Mouse (Mus musculus) forebrain, embryonic 11.5 days (tissue): ENCODE measurements around the gene Rims1. TPM values are rescaled to one million over a fixed set of nuclear protein-coding genes. Genes with fewer than 3 reads are reported as not detected.

Source experiments
- ATAC-seq: fragments of 200-750 bp; cut with Nextera tagmentation; replicated peaks from 2 replicates; pipeline ENCODE4 v1.8.0; 2017; ENCODE audit warnings: moderate TSS enrichment; ENCODE audit not compliant: low FRiP score
- DNase-seq: peaks from one replicate; pipeline ENCODE4 v3.0.0-alpha.2; 2017; ENCODE audit warnings: low spot score
- H3K27ac ChIP-seq: fragments of 300-500 bp; sonication (generic); 2 replicates; pipeline ENCODE4 v1.5.1; 2014; ENCODE audit warnings: low read depth, low read length
- H3K27me3 ChIP-seq: fragments of 300-500 bp; sonication (generic); 2 replicates; pipeline ENCODE4 v1.6.1; 2014; ENCODE audit warnings: mild to moderate bottlenecking, low read length, mixed read lengths; ENCODE audit not compliant: control insufficient read depth, insufficient read depth
- H3K36me3 ChIP-seq: fragments of 300-500 bp; sonication (generic); 2 replicates; pipeline ENCODE4 v1.6.1; 2014; ENCODE audit warnings: mild to moderate bottlenecking, low read length, moderate library complexity, mixed read lengths; ENCODE audit not compliant: control insufficient read depth, insufficient read depth
- H3K4me1 ChIP-seq: fragments of 300-500 bp; sonication (generic); replicated peaks from 2 replicates; pipeline ENCODE4 v1.6.1; 2014; ENCODE audit warnings: low read length, mixed read lengths; ENCODE audit not compliant: control insufficient read depth, insufficient read depth
- H3K4me2 ChIP-seq: fragments of 300-500 bp; sonication (generic); 2 replicates; pipeline ENCODE4 v1.6.1; 2014; ENCODE audit warnings: low read depth, mild to moderate bottlenecking, low read length, moderate library complexity, mixed read lengths; ENCODE audit not compliant: severe bottlenecking
- H3K4me3 ChIP-seq: fragments of 300-500 bp; sonication (generic); 2 replicates; pipeline ENCODE4 v1.5.1; 2014; ENCODE audit warnings: low read depth, low read length
- H3K9ac ChIP-seq: fragments of 300-500 bp; sonication (generic); 2 replicates; pipeline ENCODE4 v1.6.1; 2014; ENCODE audit warnings: low read length
- H3K9me3 ChIP-seq: fragments of 300-500 bp; sonication (generic); 2 replicates; pipeline ENCODE4 v1.6.1; 2016; ENCODE audit warnings: low read length, mixed read lengths; ENCODE audit not compliant: control insufficient read depth
- WGBS: fragments of 180-500 bp; shearing (Covaris S2); extraction: QIAGEN DNeasy Blood & Tissue Kit; methylation state at CpG from one replicate; pipeline ENCODE4 v1.1.7; 2014; 5-methylcytosine and 5-hydroxymethylcytosine counted together
- polyA plus RNA-seq: library from polyadenylated mRNA; unstranded; fragments of >200 nt; fragmentation: Nextera tagmentation; extraction: Ambion mirVana; gene quantifications from 2 replicates; pipeline ENCODE4 v1.2.1, GENCODE M21; 2014

Rims1 gene
- polyA plus RNA-seq, 1 experiment from 2014 or later: 3.1 TPM

GRCm38 (mm10) chr1:22286807-22287206 lies 519.0 kb downstream of the Rims1 start:
- no peak for DNase-seq
- no peaks in the 10 kb centered on the region for H3K36me3 ChIP-seq

GRCm38 (mm10) chr1:22279954-22280353 lies 525.8 kb downstream of the Rims1 start:
- no peaks in the 10 kb centered on the region for H3K9me3 ChIP-seq
- H3K9ac ChIP-seq: no peak overlapping the region
- no peak overlapping the region for H3K4me2 ChIP-seq
- ATAC-seq (no peak), DNase-seq (no peak)
- no peaks in the 10 kb centered on the region for H3K27me3 ChIP-seq
- no peak overlapping the region for H3K27ac ChIP-seq
- no peaks in the 10 kb centered on the region for H3K4me1 ChIP-seq
- no peak overlapping the region for H3K4me3 ChIP-seq
- 90% methylated on average over 1 of the region's 1 CpGs for WGBS
- H3K36me3 ChIP-seq: no peaks in the 10 kb centered on the region

More at GRCm38 (mm10) chr1:22286807-22287206, 519.0 kb downstream of the Rims1 start:
- ATAC-seq: no peak
- Histone ChIP-seq H3K9me3 (no peaks in the 10 kb centered on the region), H3K27ac (no peak overlapping the region), H3K4me3 (no peak overlapping the region), H3K9ac (no peak overlapping the region), H3K4me2 (no peak overlapping the region), H3K27me3 (no peaks in the 10 kb centered on the region), H3K4me1 (no peaks in the 10 kb centered on the region)
- 75% methylated on average over 2 of the region's 2 CpGs for WGBS

GRCm38 (mm10) chr1:22274081-22274480 lies 531.7 kb downstream of the Rims1 start:
- no peak overlapping the region for H3K4me2 ChIP-seq
- WGBS: 77% methylated on average over 2 of the region's 2 CpGs

GRCm38 (mm10) chr1:22270131-22270530 lies 535.7 kb downstream of the Rims1 start:
- Histone ChIP-seq H3K4me3 (no peak overlapping the region), H3K27me3 (no peaks in the 10 kb centered on the region), H3K4me2 (no peak overlapping the region), H3K36me3 (no peaks in the 10 kb centered on the region), H3K9ac (no peak overlapping the region), H3K4me1 (no peaks in the 10 kb centered on the region), H3K27ac (no peak overlapping the region), H3K9me3 (no peaks in the 10 kb centered on the region)
- DNase-seq (no peak), ATAC-seq (no peak)
- 66% methylated on average over 5 of the region's 5 CpGs for WGBS

More at GRCm38 (mm10) chr1:22274081-22274480, 531.7 kb downstream of the Rims1 start:
- Histone ChIP-seq H3K9ac (no peak overlapping the region), H3K9me3 (no peaks in the 10 kb centered on the region), H3K27me3 (no peaks in the 10 kb centered on the region), H3K27ac (no peak overlapping the region), H3K4me3 (no peak overlapping the region), H3K4me1 (no peaks in the 10 kb centered on the region), H3K36me3 (no peaks in the 10 kb centered on the region)
- ATAC-seq (0 out of 2 replicates have a peak, but pooled peaks have one; percentile 18), DNase-seq (no peak)

- Histone ChIP-seq H3K4me1 (no peaks in the 10 kb centered on the region), H3K36me3 (no peaks in the 10 kb centered on the region), H3K9me3 (no peaks in the 10 kb centered on the region), H3K9ac (no peak overlapping the region), H3K4me3 (no peak overlapping the region), H3K4me2 (no peak overlapping the region), H3K27me3 (no peaks in the 10 kb centered on the region), H3K27ac (no peak overlapping the region)
- DNase-seq (peak; percentile 88), ATAC-seq (peak; percentile 73)
- 34% methylated on average over 15 of the region's 15 CpGs for WGBS
Observed at GRCm38 (mm10) chr1:22268581-22269359, 537.0 kb downstream of the Rims1 start.

GRCm38 (mm10) chr1:22266491-22266890 lies 539.3 kb downstream of the Rims1 start:
- no peaks in the 10 kb centered on the region for H3K27me3 ChIP-seq
- DNase-seq (no peak), ATAC-seq (0 out of 2 replicates have a peak, but pooled peaks have one; percentile 34)
- H3K27ac ChIP-seq: no peak overlapping the region
- 47% methylated on average over 10 of the region's 10 CpGs for WGBS
- no peaks in the 10 kb centered on the region for H3K9me3 ChIP-seq
- no peaks in the 10 kb centered on the region for H3K4me1 ChIP-seq
- no peaks in the 10 kb centered on the region for H3K36me3 ChIP-seq
- no peak overlapping the region for H3K4me3 ChIP-seq
- no peak overlapping the region for H3K9ac ChIP-seq
- H3K4me2 ChIP-seq: no peak overlapping the region

- H3K27ac ChIP-seq: no peak overlapping the region
- no peaks in the 10 kb centered on the region for H3K9me3 ChIP-seq
- no peak for ATAC-seq
- DNase-seq: no peak
- H3K4me2 ChIP-seq: no peak overlapping the region
- no peaks in the 10 kb centered on the region for H3K36me3 ChIP-seq
- no peak overlapping the region for H3K4me3 ChIP-seq
- no peaks in the 10 kb centered on the region for H3K27me3 ChIP-seq
- no peak overlapping the region for H3K9ac ChIP-seq
- H3K4me1 ChIP-seq: no peaks in the 10 kb centered on the region
- WGBS: 74% methylated on average over 3 of the region's 3 CpGs
Observed at GRCm38 (mm10) chr1:22265528-22265927, 540.3 kb downstream of the Rims1 start.

GRCm38 (mm10) chr1:22262169-22262950 lies 543.4 kb downstream of the Rims1 start:
- ATAC-seq (no peak), DNase-seq (no peak)
- H3K27ac ChIP-seq: no peak overlapping the region
- H3K36me3 ChIP-seq: no peaks in the 10 kb centered on the region
- no peak overlapping the region for H3K4me2 ChIP-seq
- no peak overlapping the region for H3K9ac ChIP-seq
- no peaks in the 10 kb centered on the region for H3K9me3 ChIP-seq
- 78% methylated on average over 6 of the region's 6 CpGs for WGBS
- H3K4me1 ChIP-seq: no peaks in the 10 kb centered on the region
- H3K27me3 ChIP-seq: no peaks in the 10 kb centered on the region
- H3K4me3 ChIP-seq: no peak overlapping the region
